Mouse (Mus musculus) kidney, postnatal 0 days (tissue): ENCODE results near the gene Ptrh2. TPM values are rescaled to one million over a fixed set of nuclear protein-coding genes. Genes with fewer than 3 reads are reported as not detected.
A peak's percentile ranks its signal among the peaks of the same experiment; 100 is the strongest.

Experiments
- ATAC-seq: fragments of 200-750 bp; cut with Nextera tagmentation; replicated peaks from 2 replicates; pipeline ENCODE4 v1.8.0; 2017; ENCODE audit warnings: low read depth, moderate number of reproducible peaks, moderate TSS enrichment, moderate library complexity; ENCODE audit not compliant: low FRiP score
- DNase-seq: peaks from one replicate; pipeline ENCODE4 v3.0.0-alpha.2; 2016; ENCODE audit warnings: low spot score
- H3K27ac ChIP-seq: fragments of 300-500 bp; sonication (generic); 2 replicates; pipeline ENCODE4 v1.5.1; 2014; ENCODE audit warnings: mild to moderate bottlenecking
- H3K27me3 ChIP-seq: fragments of 300-500 bp; sonication (generic); 2 replicates; pipeline ENCODE4 v1.6.1; 2014; ENCODE audit warnings: low read length, mixed read lengths; ENCODE audit not compliant: insufficient read depth
- H3K36me3 ChIP-seq: fragments of 300-500 bp; sonication (generic); 2 replicates; pipeline ENCODE4 v1.6.1; 2014; ENCODE audit warnings: low read length, mixed read lengths; ENCODE audit not compliant: insufficient read depth
- H3K4me1 ChIP-seq: fragments of 300-500 bp; sonication (generic); replicated peaks from 2 replicates; pipeline ENCODE4 v1.6.1; 2014; ENCODE audit warnings: antibody characterized with exemption, low read length, mixed read lengths; ENCODE audit not compliant: insufficient read depth
- H3K4me2 ChIP-seq: fragments of 300-500 bp; sonication (generic); 2 replicates; pipeline ENCODE4 v1.6.1; 2014; ENCODE audit warnings: mild to moderate bottlenecking, low read length, moderate library complexity, mixed read lengths
- H3K4me3 ChIP-seq: fragments of 300-500 bp; sonication (generic); replicated peaks from 2 replicates; pipeline ENCODE4 v1.5.1; 2014; ENCODE audit warnings: low read depth, low read length
- H3K9ac ChIP-seq: fragments of 300-500 bp; sonication (generic); 2 replicates; pipeline ENCODE4 v1.6.1; 2014; ENCODE audit warnings: low read depth, low read length
- H3K9me3 ChIP-seq: fragments of 300-500 bp; sonication (generic); replicated peaks from 2 replicates; pipeline ENCODE4 v1.6.1; 2016; ENCODE audit warnings: low read length, inconsistent platforms, mixed read lengths
- CTCF ChIP-seq: IDR thresholded peaks from 2 replicates; pipeline ENCODE4 v1.5.1; 2016; ENCODE audit warnings: antibody characterized with exemption, low read depth, mild to moderate bottlenecking, moderate library complexity
- WGBS: fragments of 180-500 bp; shearing (Covaris S2); extraction: QIAGEN DNeasy Blood & Tissue Kit; methylation state at CpG from one replicate; pipeline ENCODE4 v1.1.7; 2014; 5-methylcytosine and 5-hydroxymethylcytosine counted together
- polyA plus RNA-seq: library from polyadenylated mRNA; unstranded; fragments of >200 nt; fragmentation: Nextera tagmentation; extraction: Ambion mirVana; gene quantifications from 2 replicates; pipeline ENCODE4 v1.2.1, GENCODE M21; 2015

Gene Ptrh2
- polyA plus RNA-seq, 1 experiment from 2014 or later: 28.6 TPM

DNA sequence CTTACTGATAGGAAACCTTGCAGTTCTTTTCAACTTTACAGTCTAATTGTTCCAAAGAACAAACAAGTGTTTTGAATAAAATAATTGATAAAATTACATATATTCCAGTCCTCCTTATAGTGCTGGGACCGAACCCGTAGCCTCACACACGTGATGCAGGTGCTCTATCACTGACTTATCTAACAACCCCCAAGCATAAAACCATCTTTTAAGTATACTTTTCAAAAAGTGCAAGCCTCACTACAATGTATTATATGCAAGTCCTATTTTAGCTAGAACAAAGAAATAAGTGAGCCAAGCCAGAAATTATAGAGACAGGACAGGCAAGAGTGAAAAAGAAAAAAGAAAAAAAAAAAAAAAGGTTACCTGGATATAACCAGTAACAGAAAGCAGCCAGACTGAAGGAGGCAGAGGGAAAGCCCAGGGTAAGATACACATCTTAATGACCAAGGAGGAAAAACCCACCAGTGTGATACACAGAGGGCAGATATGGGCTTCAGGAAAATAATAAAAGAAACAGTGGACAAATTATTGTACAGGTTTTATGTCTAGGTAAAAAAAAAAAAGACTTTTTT lies 36.8 kb upstream of the Ptrh2 start:
- Histone ChIP-seq H3K4me1 (0 out of 2 replicates have a peak, but pooled peaks cover 3% of the 10 kb centered on the region), H3K4me2 (no peak overlapping the region), H3K27me3 (no peaks in the 10 kb centered on the region), H3K4me3 (no peak overlapping the region), H3K36me3 (peaks cover 13% of the 10 kb centered on the region), H3K9me3 (no peaks in the 10 kb centered on the region), H3K27ac (0 out of 2 replicates have a peak overlapping the region, but pooled peaks have one; percentile 52), H3K9ac (no peak overlapping the region)
- no peak for DNase-seq
- 81% methylated on average over 3 of the region's 3 CpGs for WGBS
- ATAC-seq: no peak
- TF ChIP-seq CTCF: no peak

DNA sequence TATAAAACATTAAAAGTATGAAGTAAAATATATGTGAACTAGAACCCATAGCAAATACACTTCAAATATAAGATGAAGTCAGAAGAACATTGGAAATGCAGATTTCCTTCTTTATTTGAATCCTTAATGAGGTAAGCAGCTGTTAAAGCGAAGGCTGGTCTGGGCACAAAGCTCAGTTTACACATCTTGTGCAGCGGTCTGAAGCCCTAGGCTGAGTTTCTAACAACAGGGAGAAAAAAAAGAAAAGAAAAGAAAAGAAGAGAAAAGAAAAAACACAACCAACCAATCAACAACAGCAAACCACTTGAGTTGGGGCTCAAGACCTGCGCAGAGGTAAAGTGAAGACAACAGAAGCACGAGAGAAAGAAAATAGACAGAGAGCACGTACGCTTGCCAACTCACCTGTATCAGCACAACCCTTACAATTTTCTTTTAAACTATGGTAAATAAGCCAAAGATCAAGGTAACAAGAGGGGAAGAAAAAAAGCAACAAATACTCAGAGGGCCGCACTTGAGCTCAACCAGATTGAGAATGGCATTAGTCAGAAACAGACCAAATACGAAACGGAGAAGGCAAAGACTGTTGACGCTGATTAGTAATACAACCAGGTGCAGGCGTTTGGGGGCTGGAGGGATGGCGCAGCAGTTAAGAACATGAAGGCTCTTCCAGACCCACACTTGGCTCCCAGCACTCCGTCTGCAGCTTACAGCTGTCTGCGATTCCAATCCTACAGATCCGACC lies 35.9 kb upstream of the Ptrh2 start:
- no peak for TF ChIP-seq CTCF
- no peak overlapping the region for H3K9ac ChIP-seq
- DNase-seq (no peak), ATAC-seq (no peak)
- H3K4me3 ChIP-seq: no peak overlapping the region
- H3K9me3 ChIP-seq: no peaks in the 10 kb centered on the region
- 84% methylated on average over 15 of the region's 15 CpGs for WGBS
- H3K4me2 ChIP-seq: no peak overlapping the region
- peaks cover 9% of the 10 kb centered on the region for H3K36me3 ChIP-seq
- no peak overlapping the region for H3K27ac ChIP-seq
- no peaks in the 10 kb centered on the region for H3K27me3 ChIP-seq
- H3K4me1 ChIP-seq: 0 out of 2 replicates have a peak, but pooled peaks cover 3% of the 10 kb centered on the region

DNA sequence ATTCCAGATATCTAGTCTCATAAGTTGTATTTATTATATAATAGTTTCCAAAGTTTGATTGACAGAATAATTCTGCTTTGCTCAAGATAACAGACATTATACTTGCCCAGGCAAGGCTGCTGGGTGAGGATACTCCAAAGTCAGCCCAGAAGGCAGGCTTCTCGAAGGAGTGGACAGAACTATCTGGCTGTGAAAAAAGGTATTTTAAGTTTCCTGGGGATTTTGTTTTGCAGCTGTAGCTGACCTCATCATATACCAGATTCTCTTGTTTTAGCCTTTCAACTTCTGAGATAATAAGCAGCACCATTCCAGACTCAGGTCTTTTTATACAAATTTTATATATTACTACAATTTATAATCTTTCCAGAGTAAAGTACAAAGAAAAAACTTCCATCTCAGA lies 34.2 kb upstream of the Ptrh2 start:
- no peak for ATAC-seq
- H3K4me3 ChIP-seq: no peak overlapping the region
- peaks cover 9% of the 10 kb centered on the region; the same call in 1 of the 2 replicates for H3K36me3 ChIP-seq
- H3K27me3 ChIP-seq: no peaks in the 10 kb centered on the region
- no peaks in the 10 kb centered on the region for H3K9me3 ChIP-seq
- no peak for DNase-seq
- H3K9ac ChIP-seq: no peak overlapping the region
- 0 out of 2 replicates have a peak, but pooled peaks cover 3% of the 10 kb centered on the region for H3K4me1 ChIP-seq
- no peak overlapping the region for H3K4me2 ChIP-seq
- WGBS: 73% methylated on average over 1 of the region's 1 CpGs
- TF ChIP-seq CTCF: no peak
- no peak overlapping the region for H3K27ac ChIP-seq

DNA sequence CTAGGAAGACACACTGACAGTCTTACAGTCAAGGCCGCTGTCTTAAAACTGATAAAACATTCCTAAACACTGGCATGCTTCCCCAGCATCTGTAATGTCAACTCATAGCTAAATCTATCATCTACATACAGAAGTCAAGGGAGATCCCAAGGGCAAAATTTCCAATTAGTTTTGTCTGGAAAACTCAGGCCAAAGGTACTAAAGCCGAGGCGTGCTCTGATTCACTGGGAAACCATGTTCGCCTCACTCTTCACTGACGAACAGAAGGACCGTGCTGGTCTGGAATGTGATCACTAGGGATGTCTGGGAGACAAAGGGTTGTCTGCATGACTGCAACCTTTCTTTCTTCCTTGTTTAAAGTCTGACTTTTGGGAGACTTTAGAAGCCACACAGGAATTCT lies 33.1 kb upstream of the Ptrh2 start:
- Histone ChIP-seq H3K9ac (no peak overlapping the region), H3K27me3 (no peaks in the 10 kb centered on the region), H3K9me3 (no peaks in the 10 kb centered on the region), H3K4me3 (no peak overlapping the region), H3K27ac (no peak overlapping the region), H3K4me1 (0 out of 2 replicates have a peak, but pooled peaks cover 3% of the 10 kb centered on the region), H3K4me2 (no peak overlapping the region), H3K36me3 (peaks cover 9% of the 10 kb centered on the region; the same call in 1 of the 2 replicates)
- no peak for TF ChIP-seq CTCF
- 68% methylated on average over 6 of the region's 6 CpGs for WGBS
- no peak for ATAC-seq
- DNase-seq: no peak

DNA sequence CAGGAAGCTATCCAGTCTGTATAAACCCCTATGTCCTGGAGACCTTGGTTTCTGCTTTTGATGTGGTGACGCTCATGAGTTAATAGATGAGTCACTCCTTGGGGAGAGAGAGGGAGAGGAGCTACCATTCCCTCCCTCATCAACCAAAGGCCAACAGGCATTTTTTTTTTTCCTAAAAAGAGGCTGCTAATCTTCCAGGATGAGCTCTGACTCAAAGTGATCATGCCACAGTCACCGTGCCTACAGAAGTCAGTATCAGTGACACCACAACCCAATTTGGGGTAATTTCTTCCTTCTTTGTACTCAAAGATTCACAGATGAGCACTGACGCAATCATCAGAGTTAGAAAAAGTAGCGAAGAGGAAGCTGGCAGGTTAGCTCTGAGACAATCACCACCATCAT lies 31.2 kb upstream of the Ptrh2 start:
- Histone ChIP-seq H3K36me3 (0 out of 2 replicates have a peak, but pooled peaks cover 6% of the 10 kb centered on the region), H3K9ac (no peak overlapping the region), H3K4me1 (no peaks in the 10 kb centered on the region), H3K4me3 (no peak overlapping the region), H3K27me3 (no peaks in the 10 kb centered on the region), H3K4me2 (no peak overlapping the region), H3K9me3 (no peaks in the 10 kb centered on the region), H3K27ac (no peak overlapping the region)
- no peak for DNase-seq
- WGBS: 83% methylated on average over 4 of the region's 4 CpGs
- ATAC-seq: no peak
- TF ChIP-seq CTCF: no peak

DNA sequence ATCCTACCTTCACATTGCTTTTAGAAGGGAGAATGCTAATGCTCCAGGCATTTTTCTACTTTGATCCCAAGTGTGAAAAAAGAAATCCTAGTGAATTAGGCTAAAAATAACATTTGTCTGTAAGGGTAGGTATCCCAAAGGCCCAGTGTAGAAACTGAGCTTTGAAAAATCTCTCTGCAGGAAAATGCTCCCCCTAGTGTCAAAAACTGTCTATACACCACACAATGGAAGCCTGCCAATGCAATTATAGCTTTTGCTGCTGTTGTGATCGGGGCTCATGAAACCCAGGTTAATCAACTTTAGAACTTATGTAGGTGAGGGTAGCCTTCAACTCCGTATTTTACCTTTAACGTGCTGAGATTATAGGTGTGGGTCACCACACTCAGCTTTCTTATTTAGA lies 30.3 kb upstream of the Ptrh2 start:
- H3K4me1 ChIP-seq: no peaks in the 10 kb centered on the region
- H3K9me3 ChIP-seq: no peaks in the 10 kb centered on the region
- no peaks in the 10 kb centered on the region for H3K27me3 ChIP-seq
- H3K9ac ChIP-seq: 0 out of 2 replicates have a peak overlapping the region, but pooled peaks have one; percentile 31
- peak; percentile 85 for DNase-seq
- H3K27ac ChIP-seq: no peak overlapping the region
- WGBS: 22% methylated on average over 3 of the region's 3 CpGs
- no peak overlapping the region for H3K4me3 ChIP-seq
- no peak for ATAC-seq
- peak; percentile 83 for TF ChIP-seq CTCF
- H3K36me3 ChIP-seq: 0 out of 2 replicates have a peak, but pooled peaks cover 6% of the 10 kb centered on the region
- H3K4me2 ChIP-seq: no peak overlapping the region
